Mouse (Mus musculus): ENCODE data around the gene Nfrkb. TPM values are rescaled to one million over a fixed set of nuclear protein-coding genes. Genes with fewer than 3 reads are reported as not detected.

Gene Nfrkb
- total RNA-seq, 2 experiments from 2014 or later, result 18.5 to 22.7 TPM

Other genes with a start within 250 kb of the Nfrkb start
- 31.2 and 54.0 TPM in 2 replicates for gene Aplp2, start 174.4 kb upstream of the Nfrkb start, total RNA-seq (2015)
- gene Aplp2, start 174.4 kb upstream of the Nfrkb start, total RNA-seq (2017), result 36.9 and 71.1 TPM in 2 replicates
- 8.9 and 11.7 TPM in 2 replicates for gene Prdm10, start 105.7 kb upstream of the Nfrkb start, total RNA-seq (2015)
- 9.2 and 10.6 TPM in 2 replicates for gene Prdm10, start 105.7 kb upstream of the Nfrkb start, total RNA-seq (2017)
- not detected in 2 replicates for gene Tmem45b, start 78.3 kb downstream of the Nfrkb start, total RNA-seq (2015)
- gene Tmem45b, start 78.3 kb downstream of the Nfrkb start, total RNA-seq (2017), result not detected in 2 replicates

Measured in megakaryocyte progenitor cell, adult 5-6 weeks (primary cell).